Mouse (Mus musculus) small intestine, adult 2 months (tissue): ENCODE results near the gene Ahnak2.

Experiments
- CTCF ChIP-seq: fragments of 200-500 bp; IDR thresholded peaks from 2 replicates; pipeline ENCODE4 v1.5.1; 2012; ENCODE audit warnings: low read depth, mild to moderate bottlenecking, control low read depth, inconsistent platforms, low read length, moderate library complexity, mixed read lengths; ENCODE audit not compliant: insufficient replicate concordance, insufficient read length; ENCODE audit errors: extremely low read depth
- POLR2A ChIP-seq: fragments of 200-500 bp; IDR thresholded peaks from 2 replicates; pipeline ENCODE4 v1.6.1; 2012; ENCODE audit warnings: low read depth, mild to moderate bottlenecking, control low read depth, inconsistent platforms, low read length, moderate library complexity

GRCm38 (mm10) chr12:112794356-112794816 is 8.1 kb downstream of the Ahnak2 start:
- TF ChIP-seq POLR2A = no peak
- TF ChIP-seq CTCF = no peak
